Mouse (Mus musculus): ENCODE measurements at regions not wholly inside any gene's neighbourhood (a gene's known extent, or its start where the extent isn't known, plus 50 kb on each side); places are given as distances from the start of the nearest gene placed in this dataset.

- TF ChIP-seq CTCF (IDR thresholded peaks at IDR 0.05; ENCODE audit: borderline replicate concordance, extremely low read depth, insufficient read depth, insufficient read length), result no peak
- no peak for TF ChIP-seq POLR2A (IDR thresholded peaks at IDR 0.05; ENCODE audit: borderline replicate concordance, extremely low read depth, insufficient read depth, insufficient read length, poor library complexity, severe bottlenecking)
Observed at GRCm38 (mm10) chr6:82837246-82837645, 63.0 kb upstream of the Hk2 start.

All from brain, embryonic 14.5 days (tissue).